Mouse (Mus musculus): ENCODE measurements around the gene Kctd13.

Kctd13 gene

GRCm38 (mm10) chr7:126982054-126982453, 53.4 kb downstream of the Kctd13 start:
- no peak for DNase-seq (ENCODE audit: extremely low read depth, low read depth)

- DNase-seq (ENCODE audit: extremely low read depth, low read depth) = no peak
Observed at GRCm38 (mm10) chr7:126983113-126983512, 54.4 kb downstream of the Kctd13 start.

- DNase-seq (ENCODE audit: extremely low read depth, low read depth) = no peak
Observed at GRCm38 (mm10) chr7:126984667-126985444, 56.2 kb downstream of the Kctd13 start.

- no peak for DNase-seq (ENCODE audit: extremely low read depth, low read depth)
Observed at GRCm38 (mm10) chr7:126986319-126986718, 57.6 kb downstream of the Kctd13 start.

- no peak for DNase-seq (ENCODE audit: extremely low read depth, low read depth)
Observed at GRCm38 (mm10) chr7:126988816-126989215, 60.1 kb downstream of the Kctd13 start.

Measured in MEL-GATA-1-ER (cell line).